Mouse (Mus musculus): ENCODE measurements at regions not wholly inside any gene's neighbourhood (a gene's known extent, or its start where the extent isn't known, plus 50 kb on each side); places are given as distances from the start of the nearest gene placed in this dataset.

GRCm38 (mm10) chr11:12112646-12113353 lies 74.3 kb upstream of the Grb10 start:
- no peak for DNase-seq

- peak; percentile 2 for DNase-seq
These were observed 69.2 kb upstream of the Grb10 start for GRCm38 (mm10) chr11:12107711-12108110.

DNA sequence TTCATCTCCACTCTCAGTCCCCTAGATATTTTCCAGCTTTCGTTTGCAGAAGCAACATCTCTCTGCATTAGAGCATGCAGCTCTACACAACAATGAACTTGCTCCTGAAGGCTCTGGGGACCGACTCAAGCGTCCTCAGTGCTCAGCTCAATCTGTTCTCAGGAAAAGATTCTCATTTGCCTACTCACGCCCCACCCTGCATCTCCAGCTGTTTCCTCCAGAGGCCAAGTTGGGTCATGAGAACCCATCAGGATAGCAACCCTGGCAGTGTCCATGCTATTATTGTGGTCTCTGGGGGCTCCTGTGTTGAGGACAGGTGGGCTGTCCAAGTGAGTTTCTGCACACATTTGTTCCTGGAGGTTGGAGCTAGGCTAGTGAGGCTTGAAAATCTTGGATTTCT lies 52.5 kb upstream of the Grb10 start:
- DNase-seq, result no peak

DNA sequence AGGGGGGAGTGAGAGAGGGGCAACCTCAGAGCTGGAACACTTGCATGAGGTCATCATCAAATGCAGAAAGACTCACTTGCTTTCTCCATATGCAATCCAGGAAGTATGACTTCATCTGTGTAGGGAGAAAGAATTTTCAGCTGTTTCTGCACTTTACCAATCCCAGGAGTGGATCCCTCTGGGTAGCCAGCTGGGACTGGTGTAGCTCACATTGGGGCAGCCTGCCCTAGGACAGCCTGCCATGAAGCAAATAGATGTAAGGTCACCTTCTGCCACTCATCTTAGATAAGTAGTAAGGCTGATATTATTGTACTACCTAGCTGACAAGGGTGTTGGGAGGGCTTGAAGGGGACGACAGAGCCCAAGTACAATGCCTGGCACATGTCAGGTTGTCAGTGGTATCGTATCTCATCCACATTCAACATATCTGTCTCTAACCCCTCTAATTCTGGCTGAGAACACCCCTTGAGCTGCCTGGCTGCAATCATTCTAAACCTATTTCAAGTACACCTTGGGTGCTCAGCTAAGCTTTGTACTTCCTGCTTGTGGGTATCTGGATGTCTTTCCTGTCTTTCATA lies 51.4 kb upstream of the Grb10 start:
- DNase-seq, result no peak
